Mouse (Mus musculus): ENCODE results near the gene Sdr39u1.
A peak's percentile ranks its signal among the peaks of the same experiment; 100 is the strongest.

Sdr39u1 gene

DNA sequence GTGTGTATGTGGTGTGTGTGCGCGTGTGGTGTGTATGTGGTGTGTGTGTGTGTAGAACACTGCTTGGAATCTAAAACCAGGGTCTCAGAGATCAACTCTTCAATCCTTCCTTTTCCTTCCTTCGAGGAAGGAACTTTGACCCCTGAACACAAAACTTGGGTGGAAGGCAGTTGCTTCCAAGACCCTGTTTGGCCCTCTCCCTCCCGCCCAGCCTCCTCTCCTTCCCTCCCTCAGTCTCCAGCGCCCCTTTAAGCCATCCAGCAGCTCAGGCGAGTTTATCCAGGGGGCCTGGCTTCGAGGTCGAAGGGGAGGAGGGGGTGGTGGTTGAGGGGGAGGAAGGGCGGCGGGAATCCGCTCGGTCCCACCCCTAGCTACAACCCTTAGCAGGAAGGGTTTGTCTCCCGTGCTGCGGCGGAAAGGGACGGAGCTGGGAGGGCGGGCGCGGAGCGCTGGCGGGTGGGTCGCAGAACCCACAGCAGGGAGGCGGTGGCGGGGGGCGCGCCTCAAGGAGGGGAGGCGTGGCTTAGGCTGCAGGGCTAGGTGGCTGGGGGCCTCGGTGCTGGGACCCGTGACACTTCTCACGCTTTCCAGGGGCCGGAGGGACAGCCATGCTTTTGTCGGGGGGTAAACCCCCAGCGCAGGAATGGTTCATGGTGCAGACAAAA lies 46.3 kb downstream of the Sdr39u1 start, which contains the start of gene Nynrin:
TSS of gene Nynrin (plus strand) at position 390 of the 665 bp plus-strand sequence.
- DNase-seq, result peak; percentile 87

DNA sequence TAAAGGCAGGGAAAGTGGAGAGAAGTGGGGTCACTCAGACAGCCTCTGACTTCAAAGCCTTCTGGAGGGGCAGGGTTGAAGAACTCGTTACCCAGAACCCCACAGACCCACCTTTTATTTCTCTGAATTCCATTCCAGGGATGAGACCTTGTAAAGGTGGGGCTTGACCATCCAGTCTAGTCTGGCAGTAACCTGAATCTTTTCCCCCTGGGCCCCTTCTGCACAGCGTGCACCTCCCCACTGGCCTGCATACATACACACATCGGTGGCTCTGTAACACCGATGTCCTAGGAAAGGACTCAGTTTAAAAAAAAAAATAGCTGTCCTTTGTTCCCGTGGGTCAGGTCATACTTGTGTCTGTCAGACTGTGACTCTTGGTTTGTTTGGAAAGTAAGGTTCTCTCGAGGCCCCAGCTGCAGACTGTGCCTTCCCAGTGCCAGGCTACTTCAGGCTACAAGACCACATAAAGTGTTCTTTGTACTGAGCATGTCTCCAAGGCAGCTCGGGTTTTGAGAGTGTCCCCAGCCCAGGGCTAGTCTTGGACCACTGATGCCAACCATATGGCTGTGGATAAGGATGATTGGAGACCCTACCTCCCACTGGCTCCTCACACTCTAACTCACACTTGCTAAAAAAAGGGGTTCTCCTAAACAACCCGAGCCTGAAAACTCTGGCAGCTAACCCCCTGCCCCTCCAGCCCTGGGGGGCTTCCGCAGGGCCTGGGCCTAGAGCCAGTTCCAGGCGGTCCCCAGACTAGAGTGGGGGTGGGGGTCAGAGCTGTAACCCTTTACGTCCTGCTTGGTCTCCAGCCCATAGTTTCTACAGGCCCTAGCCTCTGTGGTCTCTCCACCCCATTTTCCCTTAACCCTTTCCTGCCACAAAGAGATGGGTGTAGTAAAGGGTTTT lies 47.2 kb downstream of the Sdr39u1 start:
- DNase-seq, result peak; percentile 35

DNA sequence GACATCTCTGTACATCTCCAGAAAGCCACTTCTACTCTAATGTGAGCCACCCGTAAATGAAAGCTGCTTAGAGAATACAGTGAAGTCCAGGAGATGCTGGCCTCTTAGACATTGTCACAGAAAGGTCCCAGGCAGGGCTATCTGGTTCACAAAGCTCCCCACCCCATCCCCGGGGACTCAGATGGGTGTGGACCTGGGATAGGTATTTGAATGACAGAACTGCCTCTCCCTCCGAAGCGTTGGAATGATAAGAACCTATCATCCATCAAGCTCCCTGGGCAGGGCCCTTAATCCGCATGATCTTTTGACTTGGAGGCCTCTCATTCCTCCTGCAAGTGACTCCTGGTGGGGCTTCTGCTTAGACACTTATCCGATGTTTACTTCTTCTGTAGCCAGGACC lies 49.2 kb downstream of the Sdr39u1 start:
- DNase-seq, result no peak

Data from thymus, postnatal 14 days (tissue).